In the genomic region with DNA sequence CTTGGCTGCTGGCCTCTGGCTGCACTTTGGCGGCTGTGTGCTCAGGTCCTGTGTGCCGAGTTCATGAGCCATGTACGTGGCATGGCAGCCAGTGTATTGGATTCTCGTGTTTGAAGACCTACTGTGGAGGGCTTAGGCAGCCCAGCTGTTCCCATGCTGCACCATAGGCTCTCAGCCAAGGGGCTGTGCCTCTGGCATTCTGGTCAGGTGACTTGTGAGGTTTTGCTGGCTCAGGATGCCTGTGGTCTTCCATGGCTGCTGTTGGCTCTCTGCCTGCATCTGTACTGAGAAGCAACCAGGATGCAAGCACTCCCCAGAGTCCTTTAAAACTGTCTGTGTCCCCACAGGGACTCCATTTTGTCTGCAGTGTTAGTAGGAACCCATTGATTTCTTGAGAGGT, we compare ENCODE assay signal across 9 mouse cellular contexts. TPM values are rescaled to one million over a fixed set of nuclear protein-coding genes. Genes with fewer than 3 reads are reported as not detected.
A peak's percentile ranks its signal among the peaks of the same experiment; 100 is the strongest.
DNase-seq lines count a peak whose midpoint lies in the region; ATAC-seq and TF ChIP-seq lines count a peak whose summit lies in the region.
"Had no signal": no experiment of that assay in that cellular context is flagged by ENCODE, and none has a peak within 500 bp of the region (broad histone marks: within the 10 kb centered on the region; RNA-seq: fewer than 3 reads in every experiment).

No protein-coding gene starts in this region.

- peak; percentile 52 for ATAC-seq in granulocyte monocyte progenitor cell, adult 5-6 weeks (replicated peaks; ENCODE audit: poor library complexity, severe bottlenecking)
- no peak for ATAC-seq in intestine, postnatal 0 days

- no peak overlapping the region for H3K27ac ChIP-seq in MEL (ENCODE audit: control insufficient read depth, low read depth, low read length)
- no peak overlapping the region for H3K27ac ChIP-seq in intestine, postnatal 0 days (ENCODE audit: low read depth, low read length)

- peaks cover 36 to 40% of the 10 kb centered on the region in 2 experiments for H3K4me1 ChIP-seq in MEL (ENCODE audit: control insufficient read depth in 1 of 2, insufficient read depth in 2 of 2, low read length in 2 of 2)
- peaks cover 28% of the 10 kb centered on the region; the same call in 1 of the 2 replicates for H3K4me1 ChIP-seq in intestine, postnatal 0 days (replicated peaks; ENCODE audit: control insufficient read depth, insufficient read depth, low read length)

- H3K9ac ChIP-seq in MEL (ENCODE audit: control insufficient read depth, low read depth, low read length, poor library complexity, severe bottlenecking) = no peak overlapping the region
- no peak overlapping the region for H3K9ac ChIP-seq in intestine, postnatal 0 days (ENCODE audit: low read depth, low read length)
- H3K9ac ChIP-seq: liver, embryonic 14.5 days had no signal

- TF ChIP-seq CTCF in MEL (IDR thresholded peaks at IDR 0.05 in 2 of 3, conservative IDR thresholded peaks at IDR 0.05 in 1 of 3; ENCODE audit: control insufficient read depth in 1 of 3, insufficient read depth in 1 of 3, low read depth in 2 of 3, low read length in 3 of 3, poor library complexity in 1 of 3, severe bottlenecking in 1 of 3) = no peak
- no peak for TF ChIP-seq CTCF in intestine, postnatal 0 days (IDR thresholded peaks at IDR 0.05; ENCODE audit: low read depth)

- no peak overlapping the region for H3K4me3 ChIP-seq in MEL (ENCODE audit: control insufficient read depth in 1 of 2, insufficient read depth in 1 of 2, low read depth in 2 of 2, low read length in 2 of 2)
- H3K4me3 ChIP-seq in intestine, postnatal 0 days (ENCODE audit: low read depth, low read length) = no peak overlapping the region

- no peak for TF ChIP-seq EP300 in MEL (IDR thresholded peaks at IDR 0.05; ENCODE audit: low read depth in 1 of 2, low read length in 2 of 2)

- intact Hi-C loops in left cerebral cortex, postnatal 4 days (cut with DNase I) = no loop called here
- intact Hi-C loops in left cerebral cortex, postnatal 25 days (cut with DNase I) = no loop called here

- no peak overlapping the region for H3K4me2 ChIP-seq in intestine, postnatal 0 days (replicated peaks; ENCODE audit: low read depth)

- no peaks in the 10 kb centered on the region for H3K9me3 ChIP-seq in MEL (replicated peaks; ENCODE audit: insufficient read depth, low read length)
- H3K9me3 ChIP-seq in intestine, postnatal 0 days (ENCODE audit: control insufficient read depth) = no peaks in the 10 kb centered on the region

- peaks cover 0 to 30% of the 10 kb centered on the region in 2 experiments; a peak in 3 of 4 replicates for H3K36me3 ChIP-seq in MEL (ENCODE audit: control insufficient read depth in 1 of 2, insufficient read depth in 2 of 2, low read length in 2 of 2)
- no peaks in the 10 kb centered on the region for H3K36me3 ChIP-seq in intestine, postnatal 0 days (ENCODE audit: control insufficient read depth, insufficient read depth)

- no peak for TF ChIP-seq POLR2A in MEL (IDR thresholded peaks at IDR 0.05; ENCODE audit: control insufficient read depth in 1 of 2, insufficient read depth in 1 of 2, low read depth in 1 of 2, low read length in 2 of 2, poor library complexity in 1 of 2)

- DNase-seq in left cerebral cortex, postnatal 4 days = peak; percentile 78
- DNase-seq in left cerebral cortex, postnatal 25 days (ENCODE audit: low spot score in 2 of 2) = no peak
- peak; percentile 59 for DNase-seq in MEL (ENCODE audit: low read depth, low spot score)
- peak; percentile 79 for DNase-seq in kidney, postnatal 10 days
- no peak for DNase-seq in urinary bladder, adult 2 months (ENCODE audit: low spot score)
- no peak for DNase-seq in frontal cortex, postnatal 10 days (ENCODE audit: low spot score in 2 of 2)

- WGBS in intestine, postnatal 0 days = 68% methylated on average over 4 of the region's 4 CpGs

- H3K27me3 ChIP-seq in MEL (ENCODE audit: control insufficient read depth in 1 of 2, insufficient read depth in 2 of 2, low read length in 2 of 2) = no peaks in the 10 kb centered on the region
- no peaks in the 10 kb centered on the region for H3K27me3 ChIP-seq in intestine, postnatal 0 days (replicated peaks; ENCODE audit: control insufficient read depth, insufficient read depth, low read length)

- H3K79me2 ChIP-seq in MEL (ENCODE audit: control insufficient read depth, insufficient read depth, low read length, poor library complexity) = no peaks in the 10 kb centered on the region

- TF ChIP-seq RAD21 in MEL (IDR thresholded peaks at IDR 0.05; ENCODE audit: low read depth, low read length) = no peak

TF ChIP-seq in MEL, 35 proteins besides CTCF, POLR2A, EP300 and RAD21:
- TF ChIP-seq ETS1 (IDR thresholded peaks at IDR 0.05; ENCODE audit: low read depth, low read length) (peak; percentile 85), ZKSCAN1 (IDR thresholded peaks at IDR 0.05; ENCODE audit: low read depth, low read length) (peak; percentile 53; the same call in 1 of the 2 replicates), RCOR1 (IDR thresholded peaks at IDR 0.05; ENCODE audit: low read depth, low read length) (no peak), USF1 (IDR thresholded peaks at IDR 0.05; ENCODE audit: low read depth, low read length) (peak; percentile 88), USF2 (IDR thresholded peaks at IDR 0.05; ENCODE audit: borderline replicate concordance in 1 of 2, insufficient read depth in 1 of 2, low read depth in 1 of 2, low read length in 2 of 2) (0 out of 4 replicates have a peak, but pooled peaks of 1 of the 2 experiments have one; percentile 30), UBTF (IDR thresholded peaks at IDR 0.05; ENCODE audit: borderline replicate concordance, insufficient read depth, low read depth, low read length) (no peak), MEF2A (IDR thresholded peaks at IDR 0.05; ENCODE audit: extremely low read depth, insufficient replicate concordance, low read depth, low read length, poor library complexity, severe bottlenecking) (no peak), ELF1 (IDR thresholded peaks at IDR 0.05; ENCODE audit: low read depth, low read length) (no peak), TCF12 (IDR thresholded peaks at IDR 0.05; ENCODE audit: low read depth, low read length) (peak; percentile 11; the same call in 1 of the 2 replicates), TBP (IDR thresholded peaks at IDR 0.05; ENCODE audit: low read depth, low read length) (no peak), JUND (IDR thresholded peaks at IDR 0.05; ENCODE audit: low read depth, low read length) (no peak), SIN3A (IDR thresholded peaks at IDR 0.05; ENCODE audit: low read length) (no peak)

RNA-seq across cellular contexts. Expression of gene Zfp750, which starts 33.0 kb away (rescaled TPM):
- not detected for total RNA-seq in left cerebral cortex, postnatal 4 days (2021)
- under 1 TPM in 1 of 2 experiments, not detected in 1; 0.14 TPM for total RNA-seq in left cerebral cortex, postnatal 25 days (2021)
- total RNA-seq in MEL (2012; rRNA removed) = 0.08 TPM in 1 of 2 replicates, not detected in the other
- polyA plus RNA-seq in MEL (2012; ENCODE audit: insufficient read depth in 1 of 2, insufficient read length in 2 of 2, low read depth in 1 of 2, low replicate concordance in 2 of 2, missing spikeins in 1 of 2) = under 1 TPM in 1 of 2 experiments, not detected in 1; 0.06 TPM
- total RNA-seq in granulocyte monocyte progenitor cell, adult 5-6 weeks (2014; fragmentation: Nextera tagmentation) = 0.52 TPM in 1 of 2 replicates, not detected in the other
- 0.04 and 0.21 TPM in 2 replicates for total RNA-seq in granulocyte monocyte progenitor cell, adult 5-6 weeks (2017)
- polyA plus RNA-seq in urinary bladder, adult 2 months (2012; rRNA removed) = 11.4 and 15.0 TPM in 2 replicates
- 0.24 and 0.26 TPM in 2 replicates for polyA plus RNA-seq in intestine, postnatal 0 days (2015; fragmentation: Nextera tagmentation; extraction: Ambion mirVana)

Comparison
In these comparisons a context has a peak if more than half of its experiments do, and no peak if none do; other contexts are left out.
1. DNase-seq: peak in left cerebral cortex, postnatal 4 days (single experiment), MEL (single experiment) and kidney, postnatal 10 days (single experiment); none in left cerebral cortex, postnatal 25 days (0 of 2), urinary bladder, adult 2 months (single experiment) and frontal cortex, postnatal 10 days (0 of 2).